Mouse (Mus musculus) hindbrain, embryonic 16.5 days (tissue): ENCODE measurements at regions not wholly inside any gene's neighbourhood (a gene's known extent, or its start where the extent isn't known, plus 50 kb on each side); places are given as distances from the start of the nearest gene placed in this dataset.
"Not testable (repeated sequence)": the region's sequence is repeated elsewhere in the genome, so short reads cannot be mapped to it uniquely, and the experiment has no call there.

Experiments used
- ATAC-seq: fragments of 200-750 bp; cut with Nextera tagmentation; 2 replicates; pipeline ENCODE4 v1.8.0; 2017; ENCODE audit warnings: moderate TSS enrichment, moderate library complexity
- H3K27ac ChIP-seq: fragments of 300-500 bp; sonication (generic); 2 replicates; pipeline ENCODE4 v1.5.1; 2014; ENCODE audit warnings: low read depth, mild to moderate bottlenecking, control low read depth, low read length, moderate library complexity
- H3K27me3 ChIP-seq: fragments of 300-500 bp; sonication (generic); replicated peaks from 2 replicates; pipeline ENCODE4 v1.6.1; 2014; ENCODE audit warnings: low read length; ENCODE audit not compliant: control insufficient read depth, insufficient read depth
- H3K36me3 ChIP-seq: fragments of 300-500 bp; sonication (generic); 2 replicates; pipeline ENCODE4 v1.6.1; 2014; ENCODE audit warnings: mild to moderate bottlenecking, low read length, moderate library complexity, mixed read lengths; ENCODE audit not compliant: control insufficient read depth, insufficient read depth
- H3K4me1 ChIP-seq: fragments of 300-500 bp; sonication (generic); 2 replicates; pipeline ENCODE4 v1.6.1; 2014; ENCODE audit warnings: low read depth, low read length; ENCODE audit not compliant: control insufficient read depth, insufficient read depth
- H3K4me2 ChIP-seq: fragments of 300-500 bp; sonication (generic); 2 replicates; pipeline ENCODE4 v1.6.1; 2014; ENCODE audit warnings: mild to moderate bottlenecking, low read length, control low read depth, moderate library complexity
- H3K4me3 ChIP-seq: fragments of 300-500 bp; sonication (generic); 2 replicates; pipeline ENCODE4 v1.5.1; 2014; ENCODE audit warnings: mild to moderate bottlenecking, low read length, control low read depth, moderate library complexity
- H3K9ac ChIP-seq: fragments of 300-500 bp; sonication (generic); 2 replicates; pipeline ENCODE4 v1.6.1; 2014; ENCODE audit warnings: low read depth, mild to moderate bottlenecking, control low read depth, low read length, moderate library complexity
- H3K9me3 ChIP-seq: fragments of 300-500 bp; sonication (generic); 2 replicates; pipeline ENCODE4 v1.6.1; 2014; ENCODE audit warnings: mild to moderate bottlenecking, low read length, moderate library complexity; ENCODE audit not compliant: control insufficient read depth
- WGBS: fragments of 180-500 bp; shearing (Covaris S2); extraction: QIAGEN DNeasy Blood & Tissue Kit; methylation state at CpG from one replicate; pipeline ENCODE4 v1.1.7; 2014; 5-methylcytosine and 5-hydroxymethylcytosine counted together

DNA sequence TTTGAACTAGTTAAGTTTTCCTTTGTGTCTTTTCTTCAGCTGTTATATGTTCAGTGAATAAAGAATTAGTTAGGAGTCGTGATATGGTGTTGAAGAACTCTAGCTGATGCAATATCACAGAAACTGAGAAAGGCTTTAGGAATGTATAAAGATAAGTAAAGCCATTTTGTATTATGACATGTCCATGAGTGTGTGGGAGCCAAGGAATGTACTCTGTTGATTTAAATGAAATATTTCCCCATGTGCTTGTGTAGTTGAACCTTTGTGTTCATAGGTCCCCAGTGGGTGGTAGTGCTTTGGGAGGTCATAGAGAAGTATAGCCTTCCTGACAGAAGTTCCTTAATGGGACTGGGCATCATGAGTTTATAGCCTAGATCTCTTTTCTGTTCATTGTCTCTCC lies 542.2 kb downstream of the Serpinb8 start:
- no peaks in the 10 kb centered on the region for H3K36me3 ChIP-seq
- 85% methylated on average over 1 of the region's 1 CpGs for WGBS

DNA sequence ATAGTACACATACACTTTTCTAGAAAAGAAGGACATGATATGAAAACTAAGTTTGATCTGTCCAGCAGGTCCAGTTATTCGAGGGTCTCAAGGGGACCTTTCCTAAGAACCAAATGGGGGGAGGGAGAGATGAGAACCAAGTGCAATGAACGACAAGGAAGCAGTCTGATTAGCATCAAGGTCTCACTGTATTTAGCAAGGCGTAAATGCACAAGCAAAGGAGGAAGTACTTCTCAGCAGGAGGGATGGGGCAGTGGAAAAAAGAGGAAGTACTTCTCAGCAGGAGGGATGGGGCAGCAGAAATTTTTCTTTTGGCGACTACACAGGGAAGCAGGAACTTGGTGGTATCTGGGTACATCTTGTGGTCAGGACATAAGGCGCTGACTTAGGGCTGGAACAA lies 545.5 kb downstream of the Serpinb8 start:
- ATAC-seq, H3K9me3 ChIP-seq, H3K9ac ChIP-seq, H3K36me3 ChIP-seq, H3K27ac ChIP-seq, H3K4me3 ChIP-seq, H3K4me1 ChIP-seq, H3K27me3 ChIP-seq, H3K4me2 ChIP-seq: not testable (repeated sequence)
- 78% methylated on average over 5 of the region's 5 CpGs for WGBS

More for the DNA sequence above, 542.2 kb downstream of the Serpinb8 start:
- ATAC-seq, result no peak
- Histone ChIP-seq H3K9me3 (no peaks in the 10 kb centered on the region), H3K9ac (no peak overlapping the region), H3K27ac (no peak overlapping the region), H3K4me3 (no peak overlapping the region), H3K27me3 (no peaks in the 10 kb centered on the region), H3K4me1 (no peaks in the 10 kb centered on the region), H3K4me2 (no peak overlapping the region)

DNA sequence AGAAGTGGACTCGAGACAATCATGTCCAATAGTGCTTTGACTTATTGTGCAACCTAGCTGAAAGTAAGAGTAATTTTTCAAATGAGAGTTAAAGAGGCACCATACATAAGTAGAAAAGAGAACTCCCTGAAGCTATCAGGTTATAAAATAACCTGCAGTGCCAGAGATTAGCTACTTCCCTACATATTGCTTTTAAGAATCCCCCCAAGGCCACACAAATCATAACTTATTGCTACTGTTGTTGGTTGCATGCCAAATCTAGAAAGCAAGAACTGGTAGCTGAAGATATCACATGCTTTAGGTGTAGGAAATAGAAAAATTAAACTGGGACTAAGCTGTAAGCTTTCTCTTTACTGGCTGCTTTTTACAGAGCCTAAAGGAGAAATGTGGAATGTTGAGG lies 554.3 kb downstream of the Serpinb8 start:
- H3K27ac ChIP-seq, result no peak overlapping the region
- H3K4me1 ChIP-seq, result no peaks in the 10 kb centered on the region
- ATAC-seq, result no peak
- no peaks in the 10 kb centered on the region for H3K9me3 ChIP-seq
- no peak overlapping the region for H3K4me2 ChIP-seq
- H3K9ac ChIP-seq, result no peak overlapping the region
- H3K36me3 ChIP-seq, result no peaks in the 10 kb centered on the region
- no peak overlapping the region for H3K4me3 ChIP-seq
- H3K27me3 ChIP-seq, result no peaks in the 10 kb centered on the region
- 84% methylated on average over 1 of the region's 1 CpGs for WGBS

- no peak overlapping the region for H3K9ac ChIP-seq
- no peak overlapping the region for H3K4me2 ChIP-seq
- H3K4me1 ChIP-seq, result peaks cover 8% of the 10 kb centered on the region
- H3K9me3 ChIP-seq, result no peaks in the 10 kb centered on the region
- H3K36me3 ChIP-seq, result no peaks in the 10 kb centered on the region
- 38% methylated on average over 3 of the region's 3 CpGs for WGBS
- no peak overlapping the region for H3K4me3 ChIP-seq
- peak; percentile 80 for ATAC-seq
- H3K27me3 ChIP-seq, result no peaks in the 10 kb centered on the region
- peak overlapping the region; percentile 16; the same call in 1 of the 2 replicates for H3K27ac ChIP-seq
Measured at GRCm38 (mm10) chr1:108181350-108182167, 591.8 kb downstream of the Serpinb8 start.

- no peak for ATAC-seq
- Histone ChIP-seq H3K4me1 (peaks cover 8% of the 10 kb centered on the region), H3K4me2 (no peak overlapping the region), H3K27me3 (no peaks in the 10 kb centered on the region), H3K9ac (no peak overlapping the region), H3K27ac (peak overlapping the region; percentile 44; the same call in 1 of the 2 replicates), H3K36me3 (no peaks in the 10 kb centered on the region), H3K4me3 (no peak overlapping the region), H3K9me3 (no peaks in the 10 kb centered on the region)
- WGBS, result 39% methylated on average over 4 of the region's 4 CpGs
Measured at GRCm38 (mm10) chr1:108182168-108182539, 592.3 kb downstream of the Serpinb8 start.

GRCm38 (mm10) chr1:108224047-108224446 lies 634.2 kb downstream of the Serpinb8 start:
- Histone ChIP-seq H3K4me1 (no peaks in the 10 kb centered on the region), H3K4me2 (no peak overlapping the region), H3K36me3 (no peaks in the 10 kb centered on the region), H3K27me3 (no peaks in the 10 kb centered on the region), H3K9ac (no peak overlapping the region), H3K4me3 (no peak overlapping the region), H3K27ac (no peak overlapping the region), H3K9me3 (no peaks in the 10 kb centered on the region)
- ATAC-seq, result no peak
- 69% methylated on average over 1 of the region's 1 CpGs for WGBS

- Histone ChIP-seq H3K27me3 (no peaks in the 10 kb centered on the region), H3K9ac (no peak overlapping the region), H3K9me3 (peaks cover 7% of the 10 kb centered on the region), H3K27ac (no peak overlapping the region), H3K4me1 (no peaks in the 10 kb centered on the region), H3K36me3 (no peaks in the 10 kb centered on the region), H3K4me3 (no peak overlapping the region), H3K4me2 (no peak overlapping the region)
- ATAC-seq, result no peak
Measured at GRCm38 (mm10) chr1:108240152-108240551, 650.3 kb downstream of the Serpinb8 start.

GRCm38 (mm10) chr1:108255147-108255546 lies 665.3 kb downstream of the Serpinb8 start:
- H3K36me3 ChIP-seq, result no peaks in the 10 kb centered on the region
- no peaks in the 10 kb centered on the region for H3K9me3 ChIP-seq
- no peak overlapping the region for H3K9ac ChIP-seq
- no peak overlapping the region for H3K4me2 ChIP-seq
- no peak for ATAC-seq
- WGBS, result 88% methylated on average over 3 of the region's 3 CpGs
- H3K4me3 ChIP-seq, result no peak overlapping the region
- no peak overlapping the region for H3K27ac ChIP-seq
- H3K27me3 ChIP-seq, result no peaks in the 10 kb centered on the region
- no peaks in the 10 kb centered on the region for H3K4me1 ChIP-seq

DNA sequence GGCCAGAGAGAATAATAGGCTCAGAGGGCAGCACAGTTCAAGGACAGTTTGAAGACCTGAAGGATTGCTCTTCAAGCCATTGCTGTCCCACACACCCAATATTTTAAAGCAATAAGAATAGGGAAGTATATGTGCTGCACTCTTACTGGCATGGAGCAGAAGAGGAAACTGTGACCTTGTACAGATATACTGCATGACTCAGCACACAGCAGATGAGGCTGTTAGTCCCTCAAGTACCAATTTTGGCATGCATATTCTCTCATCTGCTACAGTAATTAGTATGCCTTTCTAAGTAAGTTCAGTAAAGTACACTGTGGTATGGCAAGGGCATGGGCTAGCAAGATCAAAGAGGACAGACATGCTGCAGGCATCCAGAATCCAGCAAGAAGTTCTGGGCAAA lies 669.5 kb downstream of the Serpinb8 start:
- Histone ChIP-seq H3K27me3 (no peaks in the 10 kb centered on the region), H3K4me3 (no peak overlapping the region), H3K9me3 (no peaks in the 10 kb centered on the region), H3K36me3 (no peaks in the 10 kb centered on the region), H3K4me2 (no peak overlapping the region), H3K27ac (no peak overlapping the region), H3K4me1 (no peaks in the 10 kb centered on the region), H3K9ac (no peak overlapping the region)
- no peak for ATAC-seq
